Mouse (Mus musculus): Measurements from ENCODE around the gene Vcl. TPM values are rescaled to one million over a fixed set of nuclear protein-coding genes. Genes with fewer than 3 reads are reported as not detected.

The Vcl gene
- polyA plus RNA-seq, 1 experiment from 2014 or later = 34.4 TPM

DNA sequence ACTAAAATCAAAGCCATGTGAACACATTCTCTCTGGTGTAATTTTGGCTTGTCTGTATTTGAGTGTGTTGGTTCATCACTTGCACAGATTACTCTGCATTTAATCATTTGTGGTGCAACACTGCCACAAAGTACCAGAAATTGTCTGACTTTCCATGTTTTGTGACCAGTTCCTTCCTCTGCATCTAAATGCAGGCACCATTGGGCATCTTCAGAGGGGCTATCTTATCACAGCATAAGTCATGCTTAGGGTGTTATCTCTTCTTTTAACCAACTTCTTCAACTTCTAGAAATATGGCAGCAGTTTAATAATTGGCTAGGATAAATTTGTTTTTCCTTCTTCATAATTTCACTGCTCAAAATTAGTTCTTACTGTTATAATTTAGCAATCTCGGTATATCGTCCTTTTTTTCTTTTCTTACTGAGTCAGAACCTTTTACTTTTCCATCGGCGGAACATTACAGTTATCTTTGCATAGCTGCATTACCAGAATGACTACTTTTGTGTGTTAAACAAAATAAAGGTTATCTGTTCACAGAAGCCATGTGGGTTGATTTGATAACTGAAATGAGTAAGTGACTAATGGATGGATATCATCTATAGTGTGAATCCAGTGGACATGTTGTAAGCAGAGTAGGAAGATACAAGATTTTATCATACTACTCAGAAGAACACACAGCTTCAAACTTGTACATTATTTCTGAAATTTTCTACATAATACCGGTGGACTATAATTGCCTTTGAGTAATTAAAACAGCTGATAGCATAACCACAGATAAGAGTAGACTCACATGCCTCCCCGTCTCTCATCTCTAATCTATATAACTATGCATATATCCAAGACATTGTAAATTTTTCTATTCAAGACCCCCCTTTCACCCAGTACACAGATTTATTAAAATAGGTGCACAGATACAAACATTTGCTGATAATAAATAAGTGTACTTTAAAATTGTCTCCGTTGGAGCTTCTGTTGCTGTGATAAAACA lies 12.3 kb upstream of the Vcl start:
- H3K27me3 ChIP-seq (replicated peaks) = no peaks in the 10 kb centered on the region

DNA sequence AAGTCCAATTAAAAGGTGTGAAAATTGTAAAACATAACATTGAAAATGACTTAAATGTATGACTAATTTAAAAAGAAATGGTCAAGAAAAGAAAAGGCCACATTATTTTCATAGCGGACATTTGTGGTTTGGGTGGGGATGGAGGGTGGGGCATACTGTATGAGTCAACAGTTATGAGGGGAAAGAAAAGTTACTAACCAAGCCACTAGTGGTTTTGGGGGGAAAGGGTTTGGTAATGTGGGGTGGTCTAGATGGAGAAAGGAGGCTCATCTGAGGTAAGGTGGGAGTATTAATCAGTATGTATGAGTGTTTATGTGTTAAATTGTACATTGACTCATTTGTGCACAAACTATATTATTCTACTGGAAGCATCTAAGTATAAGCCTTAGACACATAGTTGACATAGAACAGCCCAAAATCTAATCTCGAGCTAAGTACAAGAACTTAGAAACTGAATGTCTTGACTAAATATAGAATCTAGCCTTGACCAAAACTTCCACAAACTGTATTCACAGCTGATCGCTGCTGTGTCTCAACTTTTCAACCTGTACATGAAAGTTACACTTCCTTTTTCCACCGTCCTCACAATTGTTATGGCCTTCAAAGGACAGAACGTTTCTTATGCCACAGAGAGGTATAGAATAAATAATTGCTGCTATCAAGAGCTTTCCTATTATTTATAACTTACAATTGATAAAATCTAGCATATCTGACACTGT lies 5.0 kb upstream of the Vcl start:
- WGBS = 90% methylated on average over 5 of the region's 5 CpGs
- no peak for ATAC-seq (ENCODE audit: low FRiP score, low read depth)

More for the DNA sequence above, 12.3 kb upstream of the Vcl start:
- Histone ChIP-seq H3K9ac (no peak overlapping the region), H3K4me3 (no peak overlapping the region), H3K36me3 (no peaks in the 10 kb centered on the region), H3K4me1 (no peaks in the 10 kb centered on the region), H3K27ac (no peak overlapping the region), H3K4me2 (replicated peaks) (no peak overlapping the region), H3K9me3 (no peaks in the 10 kb centered on the region)
- 92% methylated on average over 7 of the region's 7 CpGs for WGBS
- no peak for ATAC-seq (ENCODE audit: low FRiP score, low read depth)

DNA sequence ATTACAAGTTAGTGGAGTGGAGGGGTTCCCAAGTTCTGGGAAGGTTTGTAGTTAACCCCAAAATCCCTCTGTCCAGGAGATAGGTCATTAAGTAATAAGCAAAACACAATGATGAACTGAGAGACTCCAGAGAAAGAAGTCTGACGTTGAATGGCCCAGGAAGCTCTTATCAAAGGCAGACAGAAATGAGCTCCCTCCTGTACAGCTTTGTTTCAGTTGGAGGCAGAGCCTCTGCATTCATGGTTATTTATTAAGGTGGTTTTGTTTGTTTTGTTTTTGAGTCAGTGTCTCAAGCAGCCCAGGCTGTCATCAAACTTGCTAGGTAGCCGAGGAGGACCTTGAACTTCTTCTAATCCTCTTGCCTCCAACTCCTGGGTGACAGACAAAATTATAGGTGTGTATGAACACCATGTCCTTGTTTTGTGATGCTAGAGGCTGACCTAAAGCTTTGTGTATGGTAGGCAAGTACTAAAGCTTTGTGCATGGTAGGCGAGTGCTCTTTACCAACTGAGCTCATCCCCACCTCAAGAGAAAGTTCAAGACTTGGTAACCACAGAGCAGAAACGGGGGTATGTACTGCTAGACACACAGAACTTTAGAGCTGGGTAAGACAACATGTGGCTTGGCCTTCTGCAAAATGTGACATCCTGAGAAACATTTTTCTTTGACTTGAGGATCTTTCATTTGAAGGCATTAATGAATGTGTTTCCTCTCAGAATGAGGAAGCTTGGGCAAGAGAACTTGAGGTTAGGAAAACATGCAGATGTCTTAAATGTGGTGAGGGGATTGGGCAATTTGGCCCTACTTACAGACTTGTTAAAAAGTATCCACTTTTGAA lies 1.5 kb upstream of the Vcl start:
- WGBS = 84% methylated on average over 4 of the region's 4 CpGs
- H3K4me1 ChIP-seq = peaks cover 22% of the 10 kb centered on the region
- no peak overlapping the region for H3K9ac ChIP-seq
- no peak overlapping the region for H3K4me3 ChIP-seq
- H3K4me2 ChIP-seq (replicated peaks) = no peak overlapping the region
- no peaks in the 10 kb centered on the region for H3K36me3 ChIP-seq
- H3K27me3 ChIP-seq (replicated peaks) = no peaks in the 10 kb centered on the region
- no peak for ATAC-seq (ENCODE audit: low FRiP score, low read depth)
- H3K27ac ChIP-seq = no peak overlapping the region
- H3K9me3 ChIP-seq = no peaks in the 10 kb centered on the region

More for the DNA sequence above, 5.0 kb upstream of the Vcl start:
- Histone ChIP-seq H3K36me3 (no peaks in the 10 kb centered on the region), H3K4me3 (no peak overlapping the region), H3K27ac (no peak overlapping the region), H3K4me2 (replicated peaks) (no peak overlapping the region), H3K9ac (no peak overlapping the region), H3K9me3 (no peaks in the 10 kb centered on the region), H3K4me1 (no peaks in the 10 kb centered on the region), H3K27me3 (replicated peaks) (no peaks in the 10 kb centered on the region)

DNA sequence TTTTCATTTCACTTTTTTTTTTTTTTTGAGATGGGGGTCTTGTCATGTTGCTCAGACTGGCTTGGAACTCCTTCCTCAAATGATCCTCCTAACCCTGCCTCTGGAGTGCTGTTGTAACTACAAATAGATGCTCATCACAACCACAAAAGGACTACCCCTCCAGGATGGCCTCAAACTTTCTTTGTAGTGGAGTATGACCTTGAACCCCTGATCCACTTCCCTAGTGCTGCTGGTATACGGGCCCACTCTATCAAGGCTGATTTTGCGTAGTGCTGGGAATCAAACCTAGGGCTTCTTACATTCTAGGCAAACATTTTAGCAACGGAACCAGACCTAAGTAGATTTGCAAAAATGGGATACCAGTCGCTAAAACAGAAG lies 901 bp upstream of the Vcl start:
- Histone ChIP-seq H3K27me3 (replicated peaks) (no peaks in the 10 kb centered on the region), H3K27ac (no peak overlapping the region), H3K9ac (peak overlapping the region; percentile 84; the same call in 1 of the 2 replicates), H3K36me3 (no peaks in the 10 kb centered on the region), H3K4me1 (peaks cover 22% of the 10 kb centered on the region), H3K4me3 (peak overlapping the region; percentile 83; the same call in 1 of the 2 replicates), H3K4me2 (replicated peaks) (peak overlapping the region; percentile 74), H3K9me3 (no peaks in the 10 kb centered on the region)
- ATAC-seq (ENCODE audit: low FRiP score, low read depth) = no peak
- 19% methylated on average over 4 of the region's 4 CpGs for WGBS

DNA sequence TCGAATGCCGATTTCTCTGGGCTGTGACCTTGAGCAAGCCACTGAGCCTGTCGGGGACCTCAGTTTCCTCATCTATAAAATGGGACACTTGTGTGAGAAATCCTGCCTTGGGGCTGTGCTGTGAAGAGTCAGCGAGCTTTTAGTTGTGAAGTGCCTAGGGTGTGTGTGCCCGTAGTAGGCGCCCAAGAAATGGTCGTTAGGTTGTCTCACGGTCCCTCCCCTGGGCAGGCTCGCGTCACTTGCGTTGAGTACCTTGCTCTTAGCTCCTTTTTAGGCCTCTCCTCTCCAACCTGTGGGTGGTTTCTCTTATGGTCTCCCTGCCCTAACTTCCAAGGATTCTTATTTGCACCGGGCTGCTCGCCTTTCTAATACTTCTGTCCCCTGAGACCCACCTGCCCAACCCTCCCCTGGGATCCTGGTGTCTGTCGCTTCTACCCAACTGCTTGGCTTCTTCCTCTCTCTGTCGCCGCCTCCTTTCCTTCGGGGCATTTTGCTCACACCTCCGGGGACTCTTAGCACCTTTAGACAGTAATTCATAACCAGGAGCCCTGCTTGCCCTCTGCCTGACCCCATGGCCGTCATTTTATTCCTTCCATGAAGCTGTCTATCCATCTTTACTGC lies 726 bp downstream of the Vcl start:
- peak; percentile 14; the same call in 1 of the 2 replicates for ATAC-seq (ENCODE audit: low FRiP score, low read depth)
- peak overlapping the region; percentile 88 for H3K27ac ChIP-seq
- H3K9ac ChIP-seq = peak overlapping the region; percentile 84
- H3K4me2 ChIP-seq (replicated peaks) = peak overlapping the region; percentile 74
- no peaks in the 10 kb centered on the region for H3K36me3 ChIP-seq
- H3K4me1 ChIP-seq = peaks cover 22% of the 10 kb centered on the region
- no peaks in the 10 kb centered on the region for H3K9me3 ChIP-seq
- H3K4me3 ChIP-seq = peak overlapping the region; percentile 83
- no peaks in the 10 kb centered on the region for H3K27me3 ChIP-seq (replicated peaks)
- WGBS = under 1% methylated on average over 19 of the region's 19 CpGs

DNA sequence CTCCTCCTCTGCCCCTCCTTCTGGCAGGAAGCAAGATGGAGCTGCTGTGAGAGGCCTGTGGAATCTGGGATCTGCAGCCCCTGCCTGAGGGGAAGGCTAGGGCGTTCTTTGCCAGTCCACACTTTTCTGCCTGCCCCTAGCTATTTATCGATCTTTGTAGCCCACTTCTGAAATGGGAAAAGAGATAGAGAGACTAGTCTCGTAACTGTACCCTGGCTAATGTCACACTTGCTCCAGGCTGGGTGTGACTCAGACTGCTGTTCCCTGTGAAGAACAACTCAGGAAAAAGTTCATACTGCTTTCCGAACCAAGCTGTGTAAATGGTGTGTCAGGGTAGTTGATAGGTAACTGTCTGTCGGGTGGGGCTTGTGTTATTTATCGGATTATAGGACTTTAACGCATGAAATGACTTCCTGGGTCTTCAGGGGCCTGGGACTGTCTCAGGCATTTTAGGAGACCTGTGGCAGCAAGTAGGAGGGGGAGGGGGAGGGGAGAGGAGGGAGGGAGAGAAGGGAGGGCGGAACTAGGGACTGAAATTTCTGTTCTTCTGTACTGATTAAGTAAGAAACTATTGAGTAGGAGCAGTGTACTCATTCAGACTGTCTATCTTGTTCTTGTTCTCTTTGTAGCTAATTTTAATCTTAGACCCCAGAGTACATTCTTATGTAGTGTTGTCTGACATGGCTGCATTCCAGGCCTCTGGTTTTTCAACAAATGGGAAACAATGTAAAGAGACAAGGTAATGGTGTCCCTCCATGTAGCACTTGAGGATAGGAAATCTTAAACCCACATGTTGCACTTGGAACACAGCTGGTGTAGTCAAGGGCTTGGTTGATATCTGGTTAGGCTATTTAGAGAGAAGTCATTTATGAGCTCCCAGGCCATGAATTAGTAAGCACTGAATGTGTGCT lies 1.5 kb downstream of the Vcl start:
- H3K27me3 ChIP-seq (replicated peaks) = no peaks in the 10 kb centered on the region
- 29% methylated on average over 8 of the region's 8 CpGs for WGBS
- H3K4me3 ChIP-seq = peak overlapping the region; percentile 83
- H3K9me3 ChIP-seq = no peaks in the 10 kb centered on the region
- no peak for ATAC-seq (ENCODE audit: low FRiP score, low read depth)
- peak overlapping the region; percentile 74 for H3K4me2 ChIP-seq (replicated peaks)
- H3K4me1 ChIP-seq = peaks cover 22% of the 10 kb centered on the region
- no peaks in the 10 kb centered on the region for H3K36me3 ChIP-seq
- no peak overlapping the region for H3K27ac ChIP-seq
- peak overlapping the region; percentile 84 for H3K9ac ChIP-seq

DNA sequence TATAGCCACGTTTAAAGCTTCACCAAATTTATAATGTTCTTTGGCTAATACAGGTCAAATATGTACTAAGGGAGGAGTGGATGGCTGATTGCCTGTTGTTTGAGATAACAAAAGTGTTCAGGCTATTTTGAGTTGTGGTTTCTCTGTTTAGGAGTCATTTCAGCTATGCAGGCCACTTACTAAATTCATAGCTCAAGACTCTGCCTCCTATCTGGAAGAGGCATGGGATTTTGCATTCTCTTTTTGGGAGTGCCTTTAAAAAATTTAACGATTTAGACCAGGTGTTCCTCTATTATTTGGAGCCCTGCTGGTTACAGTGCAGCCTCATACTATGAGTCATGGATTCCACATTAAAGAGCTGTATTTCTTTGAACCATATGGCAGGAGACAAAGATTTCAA lies 9.2 kb downstream of the Vcl start:
- Histone ChIP-seq H3K27ac (no peak overlapping the region), H3K9ac (no peak overlapping the region), H3K4me3 (no peak overlapping the region), H3K4me2 (replicated peaks) (no peak overlapping the region), H3K36me3 (no peaks in the 10 kb centered on the region), H3K27me3 (replicated peaks) (no peaks in the 10 kb centered on the region), H3K4me1 (peaks cover 5% of the 10 kb centered on the region; the same call in 1 of the 2 replicates), H3K9me3 (no peaks in the 10 kb centered on the region)
- 79% methylated on average over 2 of the region's 2 CpGs for WGBS
- ATAC-seq (ENCODE audit: low FRiP score, low read depth) = no peak

DNA sequence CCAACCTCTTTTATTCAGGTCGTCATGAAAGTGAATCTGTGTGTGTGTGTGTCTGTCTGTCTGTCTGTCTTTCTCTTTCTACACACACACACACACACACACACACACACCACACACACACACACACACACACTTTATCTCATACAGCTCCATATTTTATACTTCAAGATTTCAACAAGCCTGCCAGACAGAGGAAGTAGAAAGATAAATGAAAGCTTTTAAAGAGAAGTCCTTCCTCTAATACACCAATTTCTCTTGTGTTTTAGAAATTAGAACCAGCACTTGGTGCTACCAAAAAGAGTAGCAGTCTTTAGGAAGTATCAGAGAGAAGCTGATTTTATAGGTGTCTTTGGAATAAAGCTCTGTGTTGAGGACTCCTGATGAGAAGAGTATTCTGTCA lies 9.7 kb downstream of the Vcl start:
- ATAC-seq (ENCODE audit: low FRiP score, low read depth) = no peak
- no peaks in the 10 kb centered on the region for H3K36me3 ChIP-seq
- WGBS = 58% methylated on average over 1 of the region's 1 CpGs

DNA sequence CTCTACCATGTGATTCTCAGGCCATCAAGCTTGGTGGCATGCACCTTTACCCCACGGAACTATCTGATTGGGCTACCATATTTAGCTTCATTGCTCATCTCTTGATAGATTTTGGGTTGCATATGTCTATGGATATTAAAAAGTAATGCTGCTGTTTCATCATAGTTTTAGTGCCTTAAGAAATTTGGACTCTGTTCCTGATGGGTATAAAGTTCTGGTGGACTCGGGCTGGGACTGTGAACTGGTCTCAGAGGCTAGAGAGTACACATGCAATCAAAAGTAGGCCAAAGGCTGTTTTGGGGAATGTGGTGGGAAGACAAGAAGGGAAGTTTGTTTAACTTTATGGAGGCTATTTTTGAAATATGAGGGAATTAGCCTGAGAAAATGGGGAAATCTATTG lies 16.1 kb downstream of the Vcl start:
- Histone ChIP-seq H3K9me3 (no peaks in the 10 kb centered on the region), H3K4me2 (replicated peaks) (no peak overlapping the region), H3K27ac (no peak overlapping the region), H3K27me3 (replicated peaks) (no peaks in the 10 kb centered on the region), H3K4me3 (no peak overlapping the region), H3K9ac (no peak overlapping the region), H3K4me1 (peaks cover 5% of the 10 kb centered on the region; the same call in 1 of the 2 replicates), H3K36me3 (no peaks in the 10 kb centered on the region)
- WGBS = 97% methylated on average over 2 of the region's 2 CpGs
- ATAC-seq (ENCODE audit: low FRiP score, low read depth) = no peak

More for the DNA sequence above, 9.7 kb downstream of the Vcl start:
- Histone ChIP-seq H3K27me3 (replicated peaks) (no peaks in the 10 kb centered on the region), H3K4me1 (peaks cover 5% of the 10 kb centered on the region; the same call in 1 of the 2 replicates), H3K9me3 (no peaks in the 10 kb centered on the region), H3K9ac (no peak overlapping the region), H3K27ac (no peak overlapping the region), H3K4me2 (replicated peaks) (no peak overlapping the region), H3K4me3 (no peak overlapping the region)

DNA sequence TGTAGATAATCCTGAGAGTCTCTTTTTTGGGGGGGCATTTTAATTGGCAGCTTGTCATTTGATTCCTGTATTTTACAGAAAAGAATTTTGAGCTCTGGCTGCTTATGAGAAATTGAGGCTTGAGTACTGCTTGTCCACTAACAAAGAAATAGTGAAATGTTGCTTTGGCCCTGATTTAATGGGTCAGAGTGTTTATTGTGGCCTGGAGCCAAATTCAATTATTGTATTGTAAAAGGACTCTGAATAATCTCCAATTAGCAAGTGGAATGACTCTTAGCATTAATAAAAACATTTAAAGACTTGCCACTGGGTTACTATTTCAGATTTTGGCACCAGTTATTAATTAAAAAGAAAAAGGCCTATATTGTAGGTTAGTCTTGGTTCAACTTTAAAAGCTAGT lies 26.8 kb downstream of the Vcl start:
- Histone ChIP-seq H3K27ac (no peak overlapping the region), H3K4me2 (replicated peaks) (no peak overlapping the region), H3K36me3 (0 out of 2 replicates have a peak, but pooled peaks cover 3% of the 10 kb centered on the region), H3K9ac (no peak overlapping the region), H3K4me3 (no peak overlapping the region), H3K27me3 (replicated peaks) (no peaks in the 10 kb centered on the region), H3K9me3 (no peaks in the 10 kb centered on the region), H3K4me1 (no peaks in the 10 kb centered on the region)
- no peak for ATAC-seq (ENCODE audit: low FRiP score, low read depth)

DNA sequence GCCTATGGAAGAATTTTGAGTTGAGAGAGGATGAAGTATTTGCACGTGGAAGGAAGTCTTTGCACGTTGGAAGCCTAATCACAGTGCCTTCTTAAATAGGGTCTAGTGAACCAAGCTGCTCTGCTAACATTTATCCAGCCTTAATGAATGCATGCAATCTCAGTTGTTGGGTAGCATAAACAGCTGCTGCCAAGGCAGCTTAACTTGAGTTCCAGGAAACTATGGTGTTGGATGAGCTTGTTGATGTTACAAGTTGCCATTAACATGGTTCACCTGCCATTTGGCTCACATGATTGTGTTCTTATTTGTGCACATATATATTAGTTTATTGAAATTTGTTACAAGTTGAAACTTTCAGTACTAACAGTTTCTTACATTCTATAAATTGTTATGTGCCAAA lies 29.8 kb downstream of the Vcl start:
- H3K9me3 ChIP-seq = no peaks in the 10 kb centered on the region
- 0 out of 2 replicates have a peak, but pooled peaks cover 3% of the 10 kb centered on the region for H3K36me3 ChIP-seq
- H3K4me1 ChIP-seq = no peaks in the 10 kb centered on the region
- H3K27ac ChIP-seq = no peak overlapping the region
- H3K4me2 ChIP-seq (replicated peaks) = no peak overlapping the region
- 84% methylated on average over 2 of the region's 2 CpGs for WGBS
- H3K4me3 ChIP-seq = no peak overlapping the region
- H3K9ac ChIP-seq = no peak overlapping the region
- ATAC-seq (ENCODE audit: low FRiP score, low read depth) = no peak
- H3K27me3 ChIP-seq (replicated peaks) = no peaks in the 10 kb centered on the region
